Mouse (Mus musculus) left cerebral cortex, postnatal 14 days (tissue): ENCODE measurements at regions not wholly inside any gene's neighbourhood (a gene's known extent, or its start where the extent isn't known, plus 50 kb on each side); places are given as distances from the start of the nearest gene placed in this dataset.

Experiments used
- DNase-seq, 2 experiments: peaks; one replicate each; pipeline ENCODE4 v3.0.0; 2021 to 2022; ENCODE audit warnings: low spot score in 2 of 2, mixed read lengths in 1 of 2
- intact Hi-C: fragments of 180-260 bp; cut with DNase I; formaldehyde crosslinking; loops from one replicate; pipeline ENCODE4 v1.15.1; 2025

- DNase-seq = no peak
- intact Hi-C loops = loop anchor here (5.0 kb wide), 1 partner anchor 185 kb away; no protein-coding TSS in a partner anchor
Observed at GRCm38 (mm10) chr12:12606911-12607310, 334.8 kb downstream of the Mycn start.

- DNase-seq = no peak
- intact Hi-C loops = loop anchor here (5.0 kb wide), 1 partner anchor 183 kb away; no protein-coding TSS in a partner anchor
Observed at GRCm38 (mm10) chr12:12605495-12605894, 336.2 kb downstream of the Mycn start.

DNA sequence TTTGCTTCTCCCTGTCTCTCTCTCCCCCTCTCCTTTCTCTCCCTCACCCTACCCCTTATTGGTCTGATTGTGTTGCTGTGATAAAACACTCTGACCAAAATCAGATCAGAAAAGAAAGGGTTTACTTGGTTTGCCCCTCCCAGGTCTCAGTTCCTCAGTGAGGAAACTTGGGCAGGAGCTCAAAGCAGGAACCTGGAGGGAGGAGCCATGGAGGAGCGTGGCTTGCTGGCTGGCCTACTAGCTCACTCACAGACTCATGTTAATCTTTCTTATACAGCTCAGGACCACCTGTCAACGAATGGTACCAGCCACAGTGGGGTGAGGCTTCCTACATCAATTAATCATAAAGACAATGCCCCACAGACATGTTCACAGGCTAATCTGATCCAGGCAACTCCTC, 339.4 kb downstream of the Fam49a start:
- intact Hi-C loops = no loop called here
- no peak for DNase-seq

DNA sequence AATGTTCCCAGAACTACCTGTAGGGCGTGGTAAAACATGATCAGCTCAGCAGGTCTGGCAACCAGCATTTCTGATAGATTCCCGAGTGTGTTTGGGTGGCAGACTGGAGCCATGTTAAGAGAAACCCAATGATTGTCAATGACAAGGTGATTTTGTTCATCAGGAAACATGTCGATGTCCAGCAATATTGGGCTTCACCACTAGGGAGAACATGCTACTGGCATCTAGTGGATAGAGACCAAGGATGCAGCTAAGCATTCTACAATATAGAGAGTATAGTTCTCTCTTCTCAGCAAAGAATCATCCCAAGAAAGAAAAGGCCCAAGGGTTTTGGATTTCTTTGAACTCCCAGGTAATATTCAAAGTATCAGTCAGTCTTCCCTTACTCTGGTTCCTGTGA, 333.5 kb downstream of the Fam49a start:
- no peak for DNase-seq
- intact Hi-C loops = no loop called here

DNA sequence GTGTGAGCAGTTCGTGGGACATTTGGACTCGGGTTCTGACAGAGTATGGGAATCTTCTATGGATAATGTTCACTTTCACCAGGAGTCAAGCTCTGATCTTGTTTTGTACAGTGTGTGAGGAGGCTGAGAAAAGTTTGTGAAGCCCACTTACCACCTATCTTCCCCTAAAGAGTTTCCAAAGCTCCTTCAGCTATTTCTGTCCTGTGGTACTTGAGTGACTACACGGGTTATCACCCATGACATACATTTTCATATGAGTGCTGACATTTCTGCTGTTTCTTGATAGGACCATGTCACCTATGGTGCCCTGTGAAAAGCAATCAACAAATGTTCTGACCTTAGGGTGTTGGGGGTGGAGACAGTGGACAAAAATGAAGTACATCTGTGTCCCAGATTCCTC, 332.6 kb downstream of the Fam49a start:
- intact Hi-C loops = no loop called here
- DNase-seq = no peak

DNA sequence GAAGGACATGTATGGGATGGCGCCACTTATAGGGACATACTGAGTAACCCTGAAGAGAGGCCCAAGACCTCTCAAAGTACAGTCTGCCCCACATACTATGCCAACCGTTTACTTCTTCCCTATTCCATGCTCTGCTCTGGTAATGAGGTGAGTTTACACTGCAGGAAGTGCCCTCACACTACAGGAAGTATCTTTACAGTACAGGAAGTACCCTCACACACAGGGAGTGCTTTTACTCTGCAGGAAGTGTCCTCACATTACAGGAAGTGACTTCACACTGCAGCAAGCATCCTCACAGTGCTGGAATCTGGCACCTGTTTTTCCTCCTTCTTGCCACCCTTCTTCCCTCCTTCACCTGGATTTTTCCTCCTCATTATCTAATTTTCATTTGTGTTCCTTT, 331.4 kb downstream of the Fam49a start:
- intact Hi-C loops = no loop called here

DNA sequence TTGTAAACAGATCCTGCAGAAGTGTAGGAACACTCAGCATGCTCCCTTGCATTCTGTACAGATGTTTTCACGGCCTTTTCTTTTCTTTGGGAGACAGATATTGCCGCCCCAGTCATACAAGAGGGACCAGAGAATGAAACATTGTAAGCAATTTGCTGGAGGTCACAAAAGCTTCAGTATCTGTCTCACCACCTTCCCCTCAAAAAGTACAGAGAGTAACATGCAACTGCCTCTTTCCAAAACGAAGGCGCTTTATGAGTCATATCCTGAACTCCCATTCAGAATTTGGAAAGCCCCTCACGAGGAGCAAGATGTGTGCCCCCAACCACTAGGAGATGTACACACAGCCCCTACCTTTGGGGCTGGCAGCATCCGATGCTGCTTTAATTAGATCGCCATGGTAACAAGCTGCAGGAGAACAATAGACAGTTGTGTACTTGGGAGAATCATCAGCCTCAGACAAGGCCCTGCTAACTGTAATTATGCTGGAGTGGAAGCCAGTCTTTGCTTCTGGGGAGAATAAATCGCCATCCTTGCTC, 328.9 kb downstream of the Fam49a start:
- intact Hi-C loops = no loop called here
- peak in 1 of 2 experiments; percentile 30 for DNase-seq

More for the DNA sequence above, 331.4 kb downstream of the Fam49a start:
- no peak for DNase-seq

- intact Hi-C loops = no loop called here
Observed at GRCm38 (mm10) chr12:12588771-12589370, 326.9 kb downstream of the Fam49a start.

GRCm38 (mm10) chr12:12586436-12586835, 324.5 kb downstream of the Fam49a start:
- intact Hi-C loops = no loop called here
- no peak for DNase-seq

More at GRCm38 (mm10) chr12:12588771-12589370, 326.9 kb downstream of the Fam49a start:
- no peak for DNase-seq

DNA sequence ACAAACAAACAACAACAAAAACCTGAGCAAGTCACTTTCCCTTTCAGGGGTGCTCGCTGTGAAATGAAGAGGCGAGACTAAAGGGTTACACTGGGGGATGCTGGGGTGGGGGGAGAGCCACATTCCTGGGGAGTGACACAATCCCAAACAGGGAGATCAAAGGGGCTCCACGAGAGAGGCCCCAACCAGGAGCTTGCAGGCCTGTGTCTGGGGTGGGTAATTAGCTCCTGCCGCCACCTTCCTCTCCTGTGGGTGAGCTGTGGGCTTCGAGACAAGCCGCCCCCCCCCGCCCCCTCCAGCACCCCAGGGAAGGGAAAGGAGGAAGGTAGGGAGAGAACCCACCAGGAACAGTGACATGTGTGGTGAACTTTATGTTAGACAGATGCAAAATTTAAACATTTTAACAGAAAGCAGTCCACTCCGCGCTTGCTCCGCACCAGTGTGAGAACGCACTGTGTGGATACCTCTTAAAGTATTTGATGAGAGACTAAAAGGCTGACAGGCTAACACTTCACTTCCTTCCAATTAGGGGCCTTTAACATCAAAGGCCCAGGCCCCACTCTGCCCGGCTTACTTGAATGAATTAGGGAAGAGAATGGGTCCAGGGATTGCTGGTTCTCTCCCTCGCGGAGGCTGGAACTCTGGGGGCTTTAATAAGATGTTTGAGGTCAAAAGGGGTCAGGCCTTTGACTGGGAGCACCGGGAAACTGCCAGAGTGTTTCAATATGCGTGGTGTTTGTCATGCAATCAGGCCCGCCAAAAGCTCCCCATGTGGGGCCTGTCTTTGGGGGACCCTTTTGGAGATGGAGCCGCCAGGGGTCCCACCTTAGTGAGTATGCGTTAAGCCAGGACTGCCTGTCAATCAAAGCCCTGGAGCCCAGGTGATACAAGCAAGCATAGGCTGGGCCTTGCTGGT, 319.6 kb downstream of the Fam49a start:
- no peak for DNase-seq
- intact Hi-C loops = no loop called here

DNA sequence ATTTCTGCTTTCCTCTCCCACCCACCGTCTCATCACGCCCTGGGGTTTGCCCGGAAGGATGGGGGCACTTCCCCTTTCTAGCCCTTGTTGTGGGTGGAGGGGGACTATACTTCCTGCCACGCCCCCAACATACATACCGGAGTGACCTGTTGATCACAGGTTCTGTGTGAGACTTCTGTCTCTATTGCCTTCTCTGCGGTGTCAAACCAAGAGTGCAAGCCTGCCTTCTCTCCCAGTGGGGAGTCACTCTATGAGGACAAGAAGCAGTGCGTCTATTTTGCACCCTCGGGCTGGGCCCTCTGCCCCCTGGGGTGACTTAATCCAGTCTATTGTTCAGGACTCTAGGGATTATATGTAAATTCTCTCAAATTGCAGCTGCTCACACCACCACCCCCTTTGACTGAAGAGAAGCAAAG, 318.8 kb downstream of the Fam49a start:
- intact Hi-C loops = no loop called here
- no peak for DNase-seq

DNA sequence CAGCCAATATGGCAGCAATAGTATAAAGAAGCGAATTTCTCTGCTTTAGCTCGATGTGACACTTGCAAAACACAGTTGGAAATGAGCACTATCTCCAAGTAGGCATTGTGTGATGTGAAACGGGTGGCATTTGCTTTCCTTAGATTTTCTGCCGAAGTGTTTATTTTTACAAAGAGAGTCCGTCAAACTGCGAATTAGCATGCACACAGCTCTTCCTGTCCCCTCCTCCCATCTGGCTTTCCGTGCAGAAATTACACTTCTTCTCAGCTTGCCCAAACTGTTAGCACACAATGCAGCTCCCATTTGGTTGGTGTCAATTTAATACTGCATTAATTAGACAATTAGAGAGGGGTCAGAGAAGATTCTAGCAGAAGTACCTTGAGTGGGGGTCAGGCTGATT, 316.3 kb downstream of the Fam49a start:
- intact Hi-C loops = no loop called here
- DNase-seq = peak; percentile 23 to 37

DNA sequence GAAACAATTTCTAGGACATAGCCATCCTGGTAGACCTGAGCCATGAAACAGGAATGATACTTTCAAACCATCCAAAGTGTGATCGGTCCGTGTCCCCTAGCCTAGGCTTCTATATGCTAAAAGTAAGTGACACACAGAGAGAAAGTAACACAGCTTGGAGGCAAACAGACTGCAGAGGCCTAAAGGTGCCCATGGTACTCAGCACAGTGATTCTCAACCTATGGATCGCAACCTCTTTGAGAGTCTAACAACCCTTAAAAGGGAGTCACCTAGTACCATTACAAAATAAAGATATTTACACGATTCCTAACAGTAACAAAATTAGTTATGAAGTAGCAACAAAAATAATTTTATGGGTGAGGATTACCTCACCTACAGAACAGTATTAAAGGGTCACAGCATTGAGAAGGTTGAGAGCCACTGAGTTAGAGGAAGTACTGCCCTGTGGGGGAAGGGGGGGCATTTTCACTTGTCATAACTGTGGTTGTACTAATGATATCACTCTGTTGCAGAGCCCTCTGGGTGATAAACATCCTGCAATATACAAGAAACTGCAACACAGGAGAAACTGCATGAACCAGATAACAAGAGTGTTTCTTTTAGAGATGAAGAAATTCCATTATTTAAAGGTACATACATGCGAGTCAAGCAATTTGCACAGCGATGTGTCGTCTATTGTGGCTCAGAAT, 308.8 kb downstream of the Fam49a start:
- no peak for DNase-seq
- intact Hi-C loops = no loop called here

DNA sequence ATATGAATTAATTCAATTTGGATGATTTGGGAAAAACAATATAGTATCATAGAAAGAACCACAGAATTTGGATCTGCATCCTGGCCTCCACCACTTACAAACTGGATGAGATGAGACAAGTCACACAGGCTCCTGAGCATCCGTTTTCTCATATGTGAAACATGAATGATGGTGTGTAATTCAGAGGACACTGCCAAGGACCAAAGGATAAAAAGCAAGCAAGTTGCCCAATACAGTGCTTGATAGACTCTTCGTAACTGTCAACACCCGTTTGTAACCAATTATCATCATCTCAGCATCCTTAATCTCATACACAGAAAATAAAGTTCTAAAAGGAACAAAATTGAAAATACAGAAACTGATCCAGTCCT, 305.8 kb downstream of the Fam49a start:
- no peak for DNase-seq
- intact Hi-C loops = no loop called here

GRCm38 (mm10) chr12:12567058-12567733, 305.3 kb downstream of the Fam49a start:
- intact Hi-C loops = no loop called here
- DNase-seq = peak; percentile 10 to 24

- intact Hi-C loops = no loop called here
- no peak for DNase-seq
Observed at GRCm38 (mm10) chr12:12562267-12562666, 300.3 kb downstream of the Fam49a start.

GRCm38 (mm10) chr12:12551818-12552217, 289.9 kb downstream of the Fam49a start:
- DNase-seq = no peak
- intact Hi-C loops = no loop called here

- intact Hi-C loops = no loop called here
- no peak for DNase-seq
Observed at GRCm38 (mm10) chr12:12549649-12550048, 287.7 kb downstream of the Fam49a start.

GRCm38 (mm10) chr12:12548688-12549087, 286.7 kb downstream of the Fam49a start:
- no peak for DNase-seq
- intact Hi-C loops = no loop called here
